Mouse (Mus musculus): Measurements from ENCODE around the gene Slx4.
A peak's percentile ranks its signal among the peaks of the same experiment; 100 is the strongest.
"Not testable (repeated sequence)": the region's sequence is repeated elsewhere in the genome, so short reads cannot be mapped to it uniquely, and the experiment has no call there.

Slx4 gene

DNA sequence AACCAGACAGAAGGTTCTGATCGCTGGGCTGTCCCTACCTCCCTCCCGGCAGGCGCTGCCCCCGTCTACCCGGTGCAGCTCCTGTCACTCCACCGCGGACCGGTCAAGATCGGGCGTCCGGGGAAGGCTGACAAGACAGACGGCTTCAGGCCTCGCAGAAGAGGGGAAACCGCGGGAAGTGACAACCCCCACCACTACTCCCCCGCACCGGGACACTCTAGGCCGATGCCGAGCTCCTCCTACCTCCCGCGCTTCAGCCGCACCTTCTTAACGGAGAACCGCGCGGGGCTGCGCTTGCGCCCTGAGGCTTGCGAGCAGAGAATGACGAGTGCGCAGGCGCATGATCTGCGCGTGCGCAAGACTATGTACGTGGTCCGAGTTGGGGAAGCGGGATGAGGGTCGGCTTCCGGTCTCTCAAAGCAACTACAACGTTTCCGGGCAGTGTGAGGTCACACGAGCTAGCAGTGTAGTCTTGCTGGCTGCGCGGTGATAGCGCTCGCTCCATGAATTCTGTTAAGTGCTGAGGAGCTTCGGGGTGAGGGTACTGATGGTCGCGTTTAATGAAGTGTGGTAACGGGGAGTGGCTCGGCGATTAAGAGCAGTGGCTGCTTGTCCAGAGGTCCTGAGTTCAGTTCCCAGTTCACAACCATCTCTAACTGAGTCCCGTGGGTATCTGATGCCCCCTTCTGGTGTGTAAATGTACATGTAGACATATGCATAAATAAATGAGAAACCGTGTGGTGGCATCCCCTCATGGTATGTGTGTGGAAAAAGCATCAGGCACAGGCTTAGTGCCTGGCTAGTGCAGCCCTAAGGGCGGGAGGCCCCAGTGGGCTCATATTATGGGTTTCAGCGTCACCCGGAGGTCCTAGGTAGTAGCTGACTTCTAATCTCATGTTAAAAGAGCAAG is at the start of gene Slx4:
Gene Slx4 (minus strand): TSS at position 282 of the 910 bp plus-strand sequence.
- peak; percentile 96 to 97 for DNase-seq

DNA sequence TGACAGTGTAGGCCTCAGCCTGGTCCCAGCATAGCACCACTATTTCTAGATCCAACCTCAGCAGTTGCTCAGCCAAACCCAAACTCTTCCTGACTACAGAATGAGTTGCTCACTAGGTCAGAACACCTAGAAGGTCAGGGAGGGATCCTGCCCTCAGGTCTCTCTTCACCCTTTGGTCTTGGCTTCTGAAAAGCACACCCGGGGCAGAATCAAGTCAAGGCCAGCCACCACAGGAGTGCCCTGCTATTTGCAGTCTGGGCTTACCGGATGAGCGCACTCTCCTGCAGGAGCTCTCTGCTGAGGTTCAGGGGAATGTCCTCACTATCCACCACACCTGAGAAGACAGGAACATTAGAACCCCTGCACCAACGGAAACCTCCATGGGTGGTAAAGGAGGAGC is 49.0 kb upstream of the Slx4 start:
- DNase-seq, result no peak

GRCm38 (mm10) chr16:4045524-4045923 is 42.0 kb upstream of the Slx4 start:
- DNase-seq, result no peak

DNA sequence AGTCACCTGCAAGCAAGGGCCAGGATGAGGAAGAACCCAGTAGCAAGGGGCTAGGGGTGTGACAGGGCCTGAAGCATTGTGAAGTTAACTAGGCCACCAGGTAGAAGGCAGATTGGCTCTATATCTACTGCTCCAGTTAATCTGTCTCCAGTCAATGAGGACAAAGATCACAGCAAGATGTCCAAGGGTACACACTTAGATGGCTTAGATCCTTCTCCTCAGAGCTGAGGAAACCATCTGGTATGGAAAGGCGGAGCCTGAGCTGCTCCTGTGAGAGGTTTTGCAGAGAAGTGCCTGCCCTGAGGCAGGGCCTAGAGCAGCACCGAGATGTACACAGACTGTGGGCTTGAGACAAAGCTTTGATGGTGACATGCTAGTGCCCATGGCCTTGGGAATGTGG is 40.5 kb upstream of the Slx4 start:
- DNase-seq, result no peak

DNA sequence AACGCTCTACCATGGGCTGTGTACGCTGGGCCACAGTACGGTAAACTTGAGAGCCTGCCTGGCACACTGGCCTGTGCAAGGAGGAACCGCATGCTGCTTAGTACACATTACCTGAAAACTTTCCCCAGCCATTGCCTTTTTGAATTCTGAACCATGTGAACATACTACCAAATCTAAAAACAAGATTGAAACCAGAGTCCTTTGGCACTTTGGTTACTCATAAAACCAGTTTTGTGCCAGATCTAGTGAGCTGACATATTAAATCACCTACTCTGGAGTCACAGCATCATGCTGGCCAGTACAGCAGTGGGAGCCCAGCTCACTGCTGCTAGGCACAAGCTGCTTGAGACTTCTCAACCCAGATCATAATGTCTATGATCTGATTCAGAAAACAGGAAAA is 38.1 kb upstream of the Slx4 start:
- DNase-seq, result no peak

DNA sequence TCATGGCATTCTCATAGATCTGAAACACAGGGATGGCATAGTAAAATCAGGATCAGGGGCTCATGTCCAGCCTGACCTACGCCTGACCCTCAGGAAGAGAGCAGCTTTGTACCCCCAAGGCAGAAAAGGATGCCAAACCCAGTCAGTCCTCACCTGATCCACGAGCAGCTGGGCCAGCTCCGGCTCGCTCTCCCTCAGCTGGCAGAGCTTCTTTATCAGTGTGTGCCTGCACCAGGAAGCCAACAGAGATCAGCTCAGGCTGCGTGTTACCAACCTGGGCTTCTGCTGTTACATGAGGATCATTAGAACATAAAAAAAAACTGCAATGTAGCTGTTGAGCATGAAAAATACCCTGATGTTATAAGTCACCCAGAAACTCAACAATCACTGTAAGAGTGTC is 36.6 kb upstream of the Slx4 start:
- no peak for DNase-seq

- DNase-seq, result no peak
Observed at GRCm38 (mm10) chr16:4037690-4038089, 34.1 kb upstream of the Slx4 start.

- no peak for DNase-seq
Observed at GRCm38 (mm10) chr16:4036807-4037206, 33.2 kb upstream of the Slx4 start, which contains the start of gene Dnase1. Gene Dnase1, plus strand, starts transcription at chr16:4036942.

GRCm38 (mm10) chr16:4035575-4035974 is 32.0 kb upstream of the Slx4 start:
- no peak for DNase-seq

DNA sequence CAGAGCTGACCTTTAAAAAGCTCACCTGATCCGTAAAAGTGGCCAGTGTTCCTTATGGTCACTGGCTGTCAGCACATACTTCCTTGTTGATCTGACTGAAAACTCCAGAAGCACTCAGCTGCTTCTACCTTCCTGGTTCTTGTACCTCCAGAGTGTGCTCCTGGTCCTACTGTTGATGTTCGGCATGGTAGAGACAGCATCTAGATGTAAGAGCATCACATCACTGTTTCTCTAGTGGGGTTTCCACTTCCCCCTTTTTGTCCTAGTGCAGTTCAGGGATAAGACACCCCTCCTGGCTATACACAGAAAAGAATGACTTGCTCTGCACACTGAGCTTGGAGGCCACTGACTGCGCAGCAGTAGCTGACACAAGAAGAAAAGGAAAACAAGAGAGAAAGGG is 30.9 kb upstream of the Slx4 start:
- DNase-seq, result no peak

- no peak for DNase-seq
Observed at GRCm38 (mm10) chr16:4033971-4034370, 30.4 kb upstream of the Slx4 start.

DNA sequence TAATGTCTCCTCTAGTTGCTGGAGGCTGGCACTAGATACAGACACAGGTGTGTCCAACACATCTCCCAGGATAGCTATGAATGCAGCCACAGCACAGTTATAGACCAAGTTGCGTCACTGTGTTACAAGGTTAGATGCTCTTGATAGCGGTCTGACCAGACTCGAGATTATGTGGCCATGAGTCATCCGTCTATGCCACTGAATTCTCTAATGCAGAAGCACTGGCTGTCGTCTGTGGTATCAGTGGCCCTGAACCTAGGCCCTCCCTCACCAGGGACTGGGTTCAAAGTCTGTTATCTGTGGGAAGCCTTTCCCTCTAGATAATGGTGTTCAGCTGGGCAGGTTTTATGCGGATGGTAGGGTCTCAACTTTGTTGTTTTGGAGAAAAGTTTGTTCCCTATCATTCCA is 28.8 kb upstream of the Slx4 start:
- no peak for DNase-seq

- no peak for DNase-seq
Observed at GRCm38 (mm10) chr16:4031441-4032274, 28.1 kb upstream of the Slx4 start.

- DNase-seq, result no peak
Observed at GRCm38 (mm10) chr16:4030501-4030900, 26.9 kb upstream of the Slx4 start.

GRCm38 (mm10) chr16:4029371-4029841 is 25.8 kb upstream of the Slx4 start:
- no peak for DNase-seq

GRCm38 (mm10) chr16:4027211-4027610 is 23.6 kb upstream of the Slx4 start:
- no peak for DNase-seq

- no peak for DNase-seq
Observed at GRCm38 (mm10) chr16:4026672-4027071, 23.1 kb upstream of the Slx4 start.

DNA sequence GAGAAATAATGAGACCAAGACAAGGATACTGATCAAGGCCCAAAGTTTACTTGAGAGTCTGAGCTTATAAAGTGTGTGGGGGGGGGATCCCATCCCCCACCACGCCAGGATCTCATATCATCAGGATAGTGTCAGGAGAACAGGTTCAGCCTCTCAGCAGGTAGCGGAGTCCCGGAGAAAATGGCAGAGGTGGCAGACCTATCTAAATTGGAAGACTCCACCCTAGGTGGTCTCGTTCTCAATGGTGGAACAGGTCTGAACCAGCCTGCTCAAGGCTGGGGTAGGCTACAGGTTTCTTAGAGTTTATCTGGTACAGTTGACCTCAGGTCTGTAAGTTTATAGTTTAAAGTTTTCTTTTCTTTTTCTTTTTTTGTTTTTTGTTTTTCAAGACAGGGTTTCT is 19.1 kb upstream of the Slx4 start:
- no peak for DNase-seq

- no peak for DNase-seq
Observed at GRCm38 (mm10) chr16:4021241-4021640, 17.7 kb upstream of the Slx4 start.

DNA sequence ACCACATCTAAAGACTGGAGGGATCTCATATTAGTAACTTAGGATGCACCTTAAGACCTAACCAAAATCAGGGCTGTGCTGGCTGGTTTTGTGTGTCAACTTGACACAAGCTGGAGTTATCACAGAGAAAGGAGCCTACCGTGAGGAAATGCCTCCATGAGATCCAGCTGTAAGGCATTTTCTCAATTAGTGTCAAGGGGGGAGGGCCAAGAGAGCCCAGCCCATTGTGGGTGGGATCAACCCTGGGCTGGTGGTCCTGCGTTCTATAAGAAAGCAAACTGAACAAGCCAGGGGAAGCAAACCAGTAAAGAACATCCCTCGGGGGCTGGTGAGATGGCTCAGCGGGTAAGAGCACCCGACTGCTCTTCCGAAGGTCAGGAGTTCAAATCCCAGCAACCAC is 13.9 kb upstream of the Slx4 start:
- not testable (repeated sequence) for DNase-seq

GRCm38 (mm10) chr16:4016786-4017185 is 13.2 kb upstream of the Slx4 start:
- not testable (repeated sequence) for DNase-seq

DNA sequence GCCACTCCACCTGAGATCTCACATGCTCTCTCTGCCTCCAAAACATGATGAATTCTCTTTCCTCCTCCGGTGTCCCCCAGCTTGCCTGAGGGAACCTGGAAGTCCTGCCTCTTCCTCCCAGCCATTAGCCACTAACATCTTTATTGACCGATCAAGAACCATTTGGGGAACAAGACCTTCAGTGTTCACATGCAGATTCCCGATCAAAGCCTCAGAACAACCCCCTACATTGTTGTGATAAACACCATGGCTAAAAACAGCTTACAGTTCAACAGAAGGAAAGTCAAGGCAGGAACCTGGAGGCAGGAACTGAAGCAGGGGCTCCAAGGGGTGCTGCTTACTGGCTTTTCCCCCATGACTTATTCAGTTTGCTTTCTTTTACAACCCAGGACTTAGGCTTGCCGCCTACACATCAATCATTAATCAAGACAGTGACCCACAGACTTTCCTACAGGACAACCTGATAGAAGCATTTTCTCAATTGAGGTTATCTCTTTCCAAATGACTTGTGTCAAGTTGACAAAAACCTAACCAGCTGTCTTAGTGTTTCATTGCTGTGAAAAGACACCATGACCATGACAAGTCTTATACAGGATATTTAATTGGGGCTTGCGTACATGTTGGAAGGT is 10.6 kb upstream of the Slx4 start:
- no peak for DNase-seq

- DNase-seq, result no peak
Observed at GRCm38 (mm10) chr16:4012882-4013570, 9.5 kb upstream of the Slx4 start.

Data from lung, postnatal 4 days (tissue).